Mouse (Mus musculus): ENCODE data around the gene Rnf144a.

Rnf144a gene

GRCm38 (mm10) chr12:26377691-26378090 is 37.4 kb downstream of the Rnf144a start:
- DNase-seq (ENCODE audit: inconsistent age in 2 of 2, low spot score in 1 of 2) = no peak

GRCm38 (mm10) chr12:26376541-26377323 is 38.3 kb downstream of the Rnf144a start:
- DNase-seq (ENCODE audit: inconsistent age in 2 of 2, low spot score in 1 of 2) = no peak

- DNase-seq (ENCODE audit: inconsistent age in 2 of 2, low spot score in 1 of 2) = no peak
These were observed 41.3 kb downstream of the Rnf144a start for GRCm38 (mm10) chr12:26373721-26374120.

GRCm38 (mm10) chr12:26370004-26370403 is 45.0 kb downstream of the Rnf144a start:
- DNase-seq (ENCODE audit: inconsistent age in 2 of 2, low spot score in 1 of 2) = no peak

- DNase-seq (ENCODE audit: inconsistent age in 2 of 2, low spot score in 1 of 2) = peak in 1 of 2 experiments; percentile 42
These were observed 47.7 kb downstream of the Rnf144a start for GRCm38 (mm10) chr12:26367361-26367760.

GRCm38 (mm10) chr12:26366372-26366771 is 48.7 kb downstream of the Rnf144a start:
- no peak for DNase-seq (ENCODE audit: inconsistent age in 2 of 2, low spot score in 1 of 2)

- DNase-seq (ENCODE audit: inconsistent age in 2 of 2, low spot score in 1 of 2) = no peak
These were observed 49.3 kb downstream of the Rnf144a start for GRCm38 (mm10) chr12:26365531-26366315.

- no peak for DNase-seq (ENCODE audit: inconsistent age in 2 of 2, low spot score in 1 of 2)
These were observed 50.2 kb downstream of the Rnf144a start for GRCm38 (mm10) chr12:26364822-26365221.

GRCm38 (mm10) chr12:26360946-26361523 is 54.0 kb downstream of the Rnf144a start:
- DNase-seq (ENCODE audit: inconsistent age in 2 of 2, low spot score in 1 of 2) = no peak

GRCm38 (mm10) chr12:26359817-26360216 is 55.2 kb downstream of the Rnf144a start:
- DNase-seq (ENCODE audit: inconsistent age in 2 of 2, low spot score in 1 of 2) = peak; percentile 32 to 70

- DNase-seq (ENCODE audit: inconsistent age in 2 of 2, low spot score in 1 of 2) = peak; percentile 24 to 80
These were observed 55.8 kb downstream of the Rnf144a start for GRCm38 (mm10) chr12:26359241-26359640.

- no peak for DNase-seq (ENCODE audit: inconsistent age in 2 of 2, low spot score in 1 of 2)
These were observed 57.8 kb downstream of the Rnf144a start for GRCm38 (mm10) chr12:26357246-26357645.

GRCm38 (mm10) chr12:26356191-26356590 is 58.9 kb downstream of the Rnf144a start:
- peak; percentile 47 to 75 for DNase-seq (ENCODE audit: inconsistent age in 2 of 2, low spot score in 1 of 2)

- DNase-seq (ENCODE audit: inconsistent age in 2 of 2, low spot score in 1 of 2) = no peak
These were observed 63.7 kb downstream of the Rnf144a start for GRCm38 (mm10) chr12:26351321-26351720.

- no peak for DNase-seq (ENCODE audit: inconsistent age in 2 of 2, low spot score in 1 of 2)
These were observed 70.6 kb downstream of the Rnf144a start for GRCm38 (mm10) chr12:26344408-26344807.

- DNase-seq (ENCODE audit: inconsistent age in 2 of 2, low spot score in 1 of 2) = no peak
These were observed 71.9 kb downstream of the Rnf144a start for GRCm38 (mm10) chr12:26343131-26343530.

GRCm38 (mm10) chr12:26342663-26343062 is 72.4 kb downstream of the Rnf144a start:
- no peak for DNase-seq (ENCODE audit: inconsistent age in 2 of 2, low spot score in 1 of 2)

GRCm38 (mm10) chr12:26342086-26342485 is 73.0 kb downstream of the Rnf144a start:
- DNase-seq (ENCODE audit: inconsistent age in 2 of 2, low spot score in 1 of 2) = no peak

- no peak for DNase-seq (ENCODE audit: inconsistent age in 2 of 2, low spot score in 1 of 2)
These were observed 74.4 kb downstream of the Rnf144a start for GRCm38 (mm10) chr12:26340621-26341020.

- no peak for DNase-seq (ENCODE audit: inconsistent age in 2 of 2, low spot score in 1 of 2)
These were observed 75.2 kb downstream of the Rnf144a start for GRCm38 (mm10) chr12:26339886-26340285.

- no peak for DNase-seq (ENCODE audit: inconsistent age in 2 of 2, low spot score in 1 of 2)
These were observed 75.9 kb downstream of the Rnf144a start for GRCm38 (mm10) chr12:26339181-26339580.

GRCm38 (mm10) chr12:26333678-26334077 is 81.4 kb downstream of the Rnf144a start:
- DNase-seq (ENCODE audit: inconsistent age in 2 of 2, low spot score in 1 of 2) = no peak
